Comparison of ENCODE assay signal across 9 mouse cellular contexts in genomic region chr9:63793731-63794495, GRCm38 (mm10). TPM values are rescaled to one million over a fixed set of nuclear protein-coding genes. Genes with fewer than 3 reads are reported as not detected.
A peak's percentile ranks its signal among the peaks of the same experiment; 100 is the strongest.
DNase-seq lines count a peak whose midpoint lies in the region; ATAC-seq and TF ChIP-seq lines count a peak whose summit lies in the region.
"Had no signal": no experiment of that assay in that cellular context is flagged by ENCODE, and none has a peak within 500 bp of the region (broad histone marks: within the 10 kb centered on the region; RNA-seq: fewer than 3 reads in every experiment).

No protein-coding gene starts in this region.

- H3K27me3 ChIP-seq in kidney, embryonic 16.5 days (ENCODE audit: insufficient read depth, low read length), result no peaks in the 10 kb centered on the region
- no peaks in the 10 kb centered on the region for H3K27me3 ChIP-seq in midbrain, postnatal 0 days (ENCODE audit: insufficient read depth, low read length)
- H3K27me3 ChIP-seq in midbrain, embryonic 14.5 days (ENCODE audit: control insufficient read depth, insufficient read depth, low read length), result no peaks in the 10 kb centered on the region
- H3K27me3 ChIP-seq: neural tube, embryonic 12.5 days had no signal

- no peak overlapping the region for H3K4me3 ChIP-seq in kidney, embryonic 16.5 days (ENCODE audit: low read length)
- H3K4me3 ChIP-seq in gastrocnemius, adult 2 months, result no peak overlapping the region
- H3K4me3 ChIP-seq in midbrain, postnatal 0 days (ENCODE audit: low read depth, low read length), result no peak overlapping the region
- H3K4me3 ChIP-seq in midbrain, embryonic 14.5 days (replicated peaks; ENCODE audit: low read depth, low read length), result no peak overlapping the region
- H3K4me3 ChIP-seq: neural tube, embryonic 12.5 days had no signal

- H3K4me1 ChIP-seq in kidney, embryonic 16.5 days (ENCODE audit: insufficient read depth, low read length), result peaks cover 44% of the 10 kb centered on the region
- no peaks in the 10 kb centered on the region for H3K4me1 ChIP-seq in midbrain, postnatal 0 days (ENCODE audit: insufficient read depth, low read length)
- H3K4me1 ChIP-seq in midbrain, embryonic 14.5 days (ENCODE audit: control insufficient read depth, insufficient read depth, low read length), result no peaks in the 10 kb centered on the region

- H3K4me2 ChIP-seq in kidney, embryonic 16.5 days (replicated peaks; ENCODE audit: low read depth, low read length), result no peak overlapping the region
- H3K4me2 ChIP-seq in midbrain, postnatal 0 days (ENCODE audit: low read depth, low read length, poor library complexity, severe bottlenecking), result no peak overlapping the region
- H3K4me2 ChIP-seq in midbrain, embryonic 14.5 days (ENCODE audit: low read length), result no peak overlapping the region
- H3K4me2 ChIP-seq: neural tube, embryonic 12.5 days had no signal

- no peak overlapping the region for H3K27ac ChIP-seq in kidney, embryonic 16.5 days (ENCODE audit: low read length)
- no peak overlapping the region for H3K27ac ChIP-seq in gastrocnemius, adult 2 months
- no peak overlapping the region for H3K27ac ChIP-seq in midbrain, postnatal 0 days (ENCODE audit: low read depth, low read length)
- H3K27ac ChIP-seq in midbrain, embryonic 14.5 days (replicated peaks; ENCODE audit: low read depth, low read length), result no peak overlapping the region
- H3K27ac ChIP-seq: neural tube, embryonic 12.5 days had no signal

- no peaks in the 10 kb centered on the region for H3K36me3 ChIP-seq in kidney, embryonic 16.5 days (ENCODE audit: insufficient read depth, low read length)
- H3K36me3 ChIP-seq in midbrain, postnatal 0 days (ENCODE audit: insufficient read depth, low read length), result no peaks in the 10 kb centered on the region
- no peaks in the 10 kb centered on the region for H3K36me3 ChIP-seq in midbrain, embryonic 14.5 days (ENCODE audit: control insufficient read depth, insufficient read depth, low read length)
- H3K36me3 ChIP-seq: neural tube, embryonic 12.5 days had no signal

- TF ChIP-seq CTCF in gastrocnemius, adult 2 months (IDR thresholded peaks at IDR 0.05), result no peak
- TF ChIP-seq CTCF in midbrain, postnatal 0 days (IDR thresholded peaks at IDR 0.05), result no peak

- intact Hi-C loops in gastrocnemius, adult 2 months (cut with DNase I), result no loop called here

- no peak for ATAC-seq in kidney, embryonic 16.5 days (ENCODE audit: low FRiP score, low TSS enrichment)
- ATAC-seq in midbrain, postnatal 0 days (ENCODE audit: low FRiP score), result no peak
- no peak for ATAC-seq in midbrain, embryonic 14.5 days (ENCODE audit: low FRiP score, low TSS enrichment)

- no peaks in the 10 kb centered on the region for H3K9me3 ChIP-seq in kidney, embryonic 16.5 days (ENCODE audit: low read length)
- no peaks in the 10 kb centered on the region for H3K9me3 ChIP-seq in midbrain, postnatal 0 days (ENCODE audit: low read length)
- H3K9me3 ChIP-seq in midbrain, embryonic 14.5 days (ENCODE audit: control insufficient read depth, low read length), result no peaks in the 10 kb centered on the region
- H3K9me3 ChIP-seq: neural tube, embryonic 12.5 days had no signal

- DNase-seq in kidney, postnatal 4 days, result peak; percentile 30 to 42
- DNase-seq in gastrocnemius, adult 2 months, result peak; percentile 81
- peak; percentile 82 for DNase-seq in layer of hippocampus, adult 11-12 months (ENCODE audit: low spot score)
- peak; percentile 64 for DNase-seq in lung, postnatal 14 days
- DNase-seq in testis, postnatal 10 days (ENCODE audit: low spot score), result peak; percentile 64
- DNase-seq in midbrain, postnatal 0 days (ENCODE audit: low spot score), result no peak
- DNase-seq in midbrain, embryonic 14.5 days, result no peak

- WGBS in kidney, embryonic 16.5 days, result 63% methylated on average over 10 of the region's 10 CpGs
- 88% methylated on average over 10 of the region's 10 CpGs for WGBS in midbrain, postnatal 0 days
- WGBS in midbrain, embryonic 14.5 days, result 90% methylated on average over 10 of the region's 10 CpGs

- H3K9ac ChIP-seq in kidney, embryonic 16.5 days (replicated peaks; ENCODE audit: low read length), result no peak overlapping the region
- H3K9ac ChIP-seq in midbrain, postnatal 0 days (replicated peaks; ENCODE audit: low read length, poor library complexity, severe bottlenecking), result no peak overlapping the region
- H3K9ac ChIP-seq in midbrain, embryonic 14.5 days (replicated peaks; ENCODE audit: low read length), result no peak overlapping the region
- H3K9ac ChIP-seq: neural tube, embryonic 12.5 days had no signal

RNA-seq across cellular contexts. Expression of gene Smad3, which starts 36.1 kb away (rescaled TPM):
- polyA plus RNA-seq in kidney, embryonic 16.5 days (2015; fragmentation: Nextera tagmentation; extraction: Ambion mirVana), result 27.8 and 27.9 TPM in 2 replicates
- total RNA-seq in gastrocnemius, adult 2 months (2021), result 10 to 100 TPM; 61.7 to 75.3 TPM
- 13.2 and 20.6 TPM in 2 replicates for total RNA-seq in midbrain, postnatal 0 days (2014; rRNA removed)
- 4.0 TPM in 2 replicates for polyA plus RNA-seq in midbrain, postnatal 0 days (2015; fragmentation: Nextera tagmentation; extraction: Ambion mirVana)
- polyA plus RNA-seq in midbrain, embryonic 14.5 days (2014; fragmentation: Nextera tagmentation; extraction: Ambion mirVana), result 4.9 and 7.7 TPM in 2 replicates

Comparison
In these comparisons a context has a peak if more than half of its experiments do, and no peak if none do; other contexts are left out.
1. DNase-seq: peak in kidney, postnatal 4 days (2 of 2), gastrocnemius, adult 2 months (single experiment), layer of hippocampus, adult 11-12 months (single experiment), lung, postnatal 14 days (single experiment) and testis, postnatal 10 days (single experiment); none in midbrain, postnatal 0 days (single experiment) and midbrain, embryonic 14.5 days (single experiment).